Comparison of ENCODE assay signal across 21 mouse cellular contexts in the genomic region with DNA sequence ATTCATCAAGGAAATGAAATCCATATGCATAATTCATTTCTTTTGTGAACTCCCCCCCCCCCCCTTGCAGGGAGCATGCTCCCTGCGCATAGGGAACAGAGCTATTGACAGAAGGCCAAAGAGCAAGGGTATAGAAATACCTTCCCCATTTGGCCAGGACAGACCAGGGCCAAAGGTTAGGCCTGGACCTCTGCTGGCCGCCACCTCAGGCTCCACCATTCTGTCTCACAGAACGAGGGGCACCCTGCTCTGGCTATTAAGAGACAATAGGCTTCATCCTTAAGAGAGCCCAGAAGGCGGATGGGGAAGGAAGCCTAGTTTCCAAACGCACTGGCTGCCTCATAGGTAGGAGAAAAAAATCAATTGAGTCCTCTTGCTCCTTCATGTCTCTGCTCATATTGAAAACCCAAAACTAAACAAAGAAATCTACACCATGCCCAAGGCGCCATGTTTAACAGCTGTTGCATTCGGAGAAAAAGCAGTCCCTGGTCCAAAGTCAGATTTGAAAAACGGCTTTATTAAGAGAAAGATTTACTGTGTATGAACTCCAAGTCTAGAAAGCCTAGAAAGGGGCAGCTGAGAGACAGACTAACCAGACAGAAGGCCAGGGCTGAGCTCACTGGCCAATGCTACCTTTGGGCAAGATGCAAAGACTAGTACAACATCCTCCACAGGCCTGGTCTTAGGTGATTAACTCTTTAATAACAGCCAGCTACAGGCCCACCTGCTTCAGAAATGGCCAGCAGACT.
A peak's percentile ranks its signal among the peaks of the same experiment; 100 is the strongest.
DNase-seq lines count a peak whose midpoint lies in the region; ATAC-seq and TF ChIP-seq lines count a peak whose summit lies in the region.
"Had no signal": no experiment of that assay in that cellular context is flagged by ENCODE, and none has a peak within 500 bp of the region (broad histone marks: within the 10 kb centered on the region; RNA-seq: fewer than 3 reads in every experiment).

No protein-coding gene starts in this region.

- TF ChIP-seq CTCF in testis, adult 2 months (IDR thresholded peaks at IDR 0.05; ENCODE audit: control insufficient read depth, insufficient read depth, insufficient replicate concordance, low read depth, low read length): no peak

- peak overlapping the region; percentile 65 for H3K27ac ChIP-seq in hindbrain, embryonic 11.5 days (ENCODE audit: low read depth, low read length)
- H3K27ac ChIP-seq in hindbrain, embryonic 16.5 days (ENCODE audit: low read depth, low read length): no peak overlapping the region
- H3K27ac ChIP-seq in testis, adult 2 months (ENCODE audit: control insufficient read depth, insufficient read depth, low read depth, low read length): no peak overlapping the region
- no peak overlapping the region; the same call in 1 of the 2 replicates for H3K27ac ChIP-seq in midbrain, embryonic 15.5 days
- H3K27ac ChIP-seq: heart, embryonic 15.5 days; limb, embryonic 15.5 days; neural tube, embryonic 12.5 days had no signal

- H3K4me2 ChIP-seq in hindbrain, embryonic 11.5 days (replicated peaks; ENCODE audit: low read depth, low read length): no peak overlapping the region
- H3K4me2 ChIP-seq in hindbrain, embryonic 16.5 days (ENCODE audit: low read length): no peak overlapping the region
- no peak overlapping the region for H3K4me2 ChIP-seq in midbrain, embryonic 15.5 days
- H3K4me2 ChIP-seq: heart, embryonic 15.5 days; limb, embryonic 15.5 days; lung, embryonic 14.5 days; neural tube, embryonic 12.5 days had no signal

- WGBS in hindbrain, embryonic 11.5 days: 33% methylated on average over 8 of the region's 8 CpGs
- WGBS in hindbrain, embryonic 16.5 days: 39% methylated on average over 8 of the region's 8 CpGs
- 29% methylated on average over 8 of the region's 8 CpGs for WGBS in midbrain, embryonic 15.5 days

- TF ChIP-seq POLR2A in testis, adult 2 months (IDR thresholded peaks at IDR 0.05; ENCODE audit: control insufficient read depth, low read depth, low read length): no peak

- no peak overlapping the region for H3K9ac ChIP-seq in hindbrain, embryonic 11.5 days (ENCODE audit: low read depth, low read length)
- no peak overlapping the region for H3K9ac ChIP-seq in hindbrain, embryonic 16.5 days (ENCODE audit: low read depth, low read length)
- H3K9ac ChIP-seq in midbrain, embryonic 15.5 days: no peak overlapping the region
- H3K9ac ChIP-seq: heart, embryonic 15.5 days; limb, embryonic 15.5 days; lung, embryonic 14.5 days; neural tube, embryonic 12.5 days had no signal

- H3K36me3 ChIP-seq in hindbrain, embryonic 11.5 days (ENCODE audit: control insufficient read depth, insufficient read depth, low read length): no peaks in the 10 kb centered on the region
- no peaks in the 10 kb centered on the region for H3K36me3 ChIP-seq in hindbrain, embryonic 16.5 days (ENCODE audit: control insufficient read depth, insufficient read depth, low read length)
- no peaks in the 10 kb centered on the region for H3K36me3 ChIP-seq in testis, adult 2 months (ENCODE audit: control insufficient read depth, insufficient read depth, low read length)
- H3K36me3 ChIP-seq in midbrain, embryonic 15.5 days (replicated peaks): no peaks in the 10 kb centered on the region
- H3K36me3 ChIP-seq: heart, embryonic 15.5 days; limb, embryonic 15.5 days; neural tube, embryonic 12.5 days had no signal

- H3K27me3 ChIP-seq in hindbrain, embryonic 11.5 days (ENCODE audit: control insufficient read depth, insufficient read depth, low read length): no peaks in the 10 kb centered on the region
- no peaks in the 10 kb centered on the region for H3K27me3 ChIP-seq in hindbrain, embryonic 16.5 days (replicated peaks; ENCODE audit: control insufficient read depth, insufficient read depth, low read length)
- H3K27me3 ChIP-seq in testis, adult 2 months (ENCODE audit: control insufficient read depth, insufficient read depth, low read length): no peaks in the 10 kb centered on the region
- H3K27me3 ChIP-seq in midbrain, embryonic 15.5 days (replicated peaks): no peaks in the 10 kb centered on the region
- H3K27me3 ChIP-seq: heart, embryonic 15.5 days; limb, embryonic 15.5 days; neural tube, embryonic 12.5 days had no signal

- H3K4me1 ChIP-seq in hindbrain, embryonic 11.5 days (replicated peaks; ENCODE audit: control insufficient read depth, insufficient read depth, low read length): peaks cover 19% of the 10 kb centered on the region
- peaks cover 13% of the 10 kb centered on the region for H3K4me1 ChIP-seq in hindbrain, embryonic 16.5 days (ENCODE audit: control insufficient read depth, insufficient read depth, low read depth, low read length)
- no peaks in the 10 kb centered on the region for H3K4me1 ChIP-seq in testis, adult 2 months (ENCODE audit: control insufficient read depth, insufficient read depth, low read length)
- peaks cover 77% of the 10 kb centered on the region for H3K4me1 ChIP-seq in midbrain, embryonic 15.5 days

- DNase-seq in embryo, embryonic 10 days (ENCODE audit: low spot score): peak; percentile 62
- DNase-seq in embryo, embryonic 11 days: no peak
- DNase-seq in hindbrain, embryonic 11.5 days (ENCODE audit: low spot score): peak; percentile 36
- DNase-seq in testis, postnatal 10 days (ENCODE audit: low spot score): no peak
- DNase-seq: adrenal gland, postnatal 14 days; cerebellum, adult 8-10 months; heart, postnatal 4 days; kidney, adult 8-10 months; kidney, postnatal 10 days; left cerebral cortex, postnatal 4 days; lung, embryonic 14.5 days; right cerebral cortex, postnatal 25 days; spleen, adult 18-20 months; thymus, postnatal 36 days had no signal

- H3K9me3 ChIP-seq in hindbrain, embryonic 11.5 days (ENCODE audit: control insufficient read depth, low read length): no peaks in the 10 kb centered on the region
- H3K9me3 ChIP-seq in hindbrain, embryonic 16.5 days (ENCODE audit: control insufficient read depth, low read length): no peaks in the 10 kb centered on the region
- no peaks in the 10 kb centered on the region for H3K9me3 ChIP-seq in midbrain, embryonic 15.5 days
- H3K9me3 ChIP-seq: heart, embryonic 15.5 days; limb, embryonic 15.5 days; neural tube, embryonic 12.5 days had no signal

- ATAC-seq in hindbrain, embryonic 11.5 days (ENCODE audit: low FRiP score): peak; percentile 74
- no peak for ATAC-seq in hindbrain, embryonic 16.5 days
- ATAC-seq in midbrain, embryonic 15.5 days (replicated peaks): 0 out of 2 replicates have a peak, but pooled peaks have one; percentile 3
- ATAC-seq in megakaryocyte-erythroid progenitor cell, adult 5-6 weeks (replicated peaks; ENCODE audit: low FRiP score, low TSS enrichment, poor library complexity, severe bottlenecking): no peak

- H3K4me3 ChIP-seq in hindbrain, embryonic 11.5 days (ENCODE audit: low read depth, low read length): no peak overlapping the region
- no peak overlapping the region for H3K4me3 ChIP-seq in hindbrain, embryonic 16.5 days (ENCODE audit: low read length)
- H3K4me3 ChIP-seq in testis, adult 2 months (ENCODE audit: control insufficient read depth, low read depth, low read length): peak overlapping the region; percentile 14; the same call in 1 of the 2 replicates
- no peak overlapping the region for H3K4me3 ChIP-seq in midbrain, embryonic 15.5 days
- H3K4me3 ChIP-seq: heart, embryonic 15.5 days; limb, embryonic 15.5 days; neural tube, embryonic 12.5 days had no signal

Comparison
In these comparisons a context has a peak if more than half of its experiments do, and no peak if none do; other contexts are left out.
1. DNase-seq: peak in embryo, embryonic 10 days (single experiment) and hindbrain, embryonic 11.5 days (single experiment); none in embryo, embryonic 11 days (single experiment) and testis, postnatal 10 days (single experiment).
2. ATAC-seq: peak in hindbrain, embryonic 11.5 days (single experiment) and midbrain, embryonic 15.5 days (single experiment); none in hindbrain, embryonic 16.5 days (single experiment) and megakaryocyte-erythroid progenitor cell, adult 5-6 weeks (single experiment).